Mouse (Mus musculus) forebrain, embryonic 14.5 days (tissue): ENCODE measurements around the gene Cpeb2. TPM values are rescaled to one million over a fixed set of nuclear protein-coding genes. Genes with fewer than 3 reads are reported as not detected.

Experiments used
- ATAC-seq: fragments of 200-750 bp; cut with Nextera tagmentation; 2 replicates; pipeline ENCODE4 v1.8.0; 2017; ENCODE audit warnings: mild to moderate bottlenecking, moderate library complexity
- DNase-seq: peaks from one replicate; pipeline ENCODE4 v3.0.0-alpha.2; 2015; ENCODE audit warnings: low spot score
- H3K27ac ChIP-seq: fragments of 300-500 bp; sonication (generic); 2 replicates; pipeline ENCODE4 v1.5.1; 2014; ENCODE audit warnings: low read depth, mild to moderate bottlenecking, control low read depth, low read length, moderate library complexity
- H3K27me3 ChIP-seq: fragments of 300-500 bp; sonication (generic); replicated peaks from 2 replicates; pipeline ENCODE4 v1.6.1; 2014; ENCODE audit warnings: low read length, control low read depth, mixed read lengths; ENCODE audit not compliant: control insufficient read depth, insufficient read depth
- H3K36me3 ChIP-seq: fragments of 300-500 bp; sonication (generic); 2 replicates; pipeline ENCODE4 v1.6.1; 2014; ENCODE audit warnings: low read length, control low read depth; ENCODE audit not compliant: control insufficient read depth, insufficient read depth
- H3K4me1 ChIP-seq: fragments of 300-500 bp; sonication (generic); 2 replicates; pipeline ENCODE4 v1.6.1; 2014; ENCODE audit warnings: antibody characterized with exemption, low read length, control low read depth; ENCODE audit not compliant: control insufficient read depth, insufficient read depth
- H3K4me2 ChIP-seq: fragments of 300-500 bp; sonication (generic); 2 replicates; pipeline ENCODE4 v1.6.1; 2014; ENCODE audit warnings: mild to moderate bottlenecking, control low read depth, low read length
- H3K4me3 ChIP-seq: fragments of 300-500 bp; sonication (generic); 2 replicates; pipeline ENCODE4 v1.5.1; 2014; ENCODE audit warnings: low read depth, low read length, control low read depth
- H3K9ac ChIP-seq: fragments of 300-500 bp; sonication (generic); 2 replicates; pipeline ENCODE4 v1.6.1; 2014; ENCODE audit warnings: mild to moderate bottlenecking, low read length, control low read depth, moderate library complexity
- H3K9me3 ChIP-seq: fragments of 300-500 bp; sonication (generic); replicated peaks from 2 replicates; pipeline ENCODE4 v1.6.1; 2016; ENCODE audit warnings: low read length, control low read depth, mixed read lengths; ENCODE audit not compliant: control insufficient read depth
- WGBS: fragments of 180-500 bp; shearing (Covaris S2); extraction: QIAGEN DNeasy Blood & Tissue Kit; methylation state at CpG from one replicate; pipeline ENCODE4 v1.1.7; 2014; 5-methylcytosine and 5-hydroxymethylcytosine counted together
- polyA plus RNA-seq: library from polyadenylated mRNA; unstranded; fragments of >200 nt; fragmentation: Nextera tagmentation; extraction: Ambion mirVana; gene quantifications from 2 replicates; pipeline ENCODE4 v1.2.1, GENCODE M21; 2014

Cpeb2 gene
- polyA plus RNA-seq, 1 experiment from 2014 or later, result 6.9 TPM

DNA sequence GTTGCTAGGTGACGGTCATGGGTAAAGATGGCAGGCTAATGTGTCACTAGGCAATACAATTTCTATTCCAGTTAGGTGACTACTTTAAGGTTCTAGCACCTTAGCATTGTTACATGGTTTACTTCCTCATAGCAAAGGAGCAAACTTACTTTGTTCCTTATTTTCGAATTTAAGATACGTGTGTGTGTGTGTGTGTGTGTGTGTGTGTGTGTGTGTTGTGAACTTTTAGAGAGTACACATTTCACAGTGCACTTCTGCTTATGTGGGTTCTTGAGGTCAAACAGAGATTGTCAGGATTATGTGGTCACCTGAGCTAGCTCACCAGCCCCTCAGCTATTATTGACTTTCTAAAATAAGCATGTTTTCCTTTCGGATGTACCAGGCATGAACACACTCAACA, 60.2 kb downstream of the Cpeb2 start:
- DNase-seq (no peak), ATAC-seq (no peak)
- H3K4me3 ChIP-seq, result no peak overlapping the region
- H3K4me2 ChIP-seq, result no peak overlapping the region
- no peaks in the 10 kb centered on the region for H3K36me3 ChIP-seq
- H3K4me1 ChIP-seq, result no peaks in the 10 kb centered on the region
- H3K9me3 ChIP-seq, result no peaks in the 10 kb centered on the region
- H3K27ac ChIP-seq, result no peak overlapping the region
- no peaks in the 10 kb centered on the region for H3K27me3 ChIP-seq
- WGBS, result 92% methylated on average over 4 of the region's 4 CpGs
- no peak overlapping the region for H3K9ac ChIP-seq

DNA sequence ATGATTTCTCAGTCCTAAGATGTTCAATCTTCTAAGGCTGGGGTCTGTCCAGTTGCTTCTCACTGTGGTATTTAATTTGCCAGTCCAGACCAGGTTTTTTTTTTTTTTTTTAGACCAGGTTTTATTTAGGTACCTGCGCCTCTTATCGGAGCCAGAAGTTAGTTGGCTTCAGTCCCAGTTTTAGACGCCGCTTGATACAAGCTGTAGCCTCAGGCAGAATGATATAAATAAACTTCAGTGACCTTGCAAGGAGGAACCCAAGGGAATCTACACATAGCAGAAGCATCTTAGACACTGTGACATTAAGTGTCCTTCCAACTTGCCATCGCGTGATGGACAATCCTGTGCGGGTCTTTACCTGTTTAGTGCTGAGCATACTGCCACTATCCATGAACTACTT, 64.5 kb downstream of the Cpeb2 start:
- Histone ChIP-seq H3K27me3 (no peaks in the 10 kb centered on the region), H3K4me3 (no peak overlapping the region), H3K27ac (no peak overlapping the region), H3K4me2 (no peak overlapping the region), H3K36me3 (no peaks in the 10 kb centered on the region), H3K9me3 (no peaks in the 10 kb centered on the region), H3K4me1 (no peaks in the 10 kb centered on the region), H3K9ac (no peak overlapping the region)
- ATAC-seq (no peak), DNase-seq (no peak)
- 89% methylated on average over 7 of the region's 7 CpGs for WGBS

DNA sequence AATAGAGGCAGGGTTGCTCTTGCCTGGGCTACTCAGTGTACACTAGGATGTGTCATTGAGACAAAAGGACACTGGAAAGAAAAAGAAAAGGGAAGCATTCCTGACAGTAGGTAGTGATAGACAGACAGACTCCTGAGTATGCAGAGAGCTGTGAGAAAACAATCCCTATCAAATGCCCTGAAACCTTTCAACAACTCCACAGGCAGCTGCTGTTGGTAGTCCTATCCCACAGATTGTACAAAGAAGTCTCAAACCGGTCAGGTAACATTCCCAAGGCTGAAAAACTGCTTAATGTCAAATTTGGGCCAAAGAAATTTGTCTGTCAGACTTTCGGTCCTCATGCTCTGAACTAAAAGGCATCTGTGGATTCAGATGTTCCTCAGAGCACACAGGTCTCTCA, 66.0 kb downstream of the Cpeb2 start:
- Histone ChIP-seq H3K9me3 (no peaks in the 10 kb centered on the region), H3K27me3 (no peaks in the 10 kb centered on the region), H3K27ac (no peak overlapping the region), H3K4me3 (no peak overlapping the region), H3K9ac (no peak overlapping the region), H3K4me2 (no peak overlapping the region), H3K36me3 (no peaks in the 10 kb centered on the region), H3K4me1 (no peaks in the 10 kb centered on the region)
- WGBS, result 88% methylated on average over 2 of the region's 2 CpGs
- DNase-seq (no peak), ATAC-seq (no peak)

DNA sequence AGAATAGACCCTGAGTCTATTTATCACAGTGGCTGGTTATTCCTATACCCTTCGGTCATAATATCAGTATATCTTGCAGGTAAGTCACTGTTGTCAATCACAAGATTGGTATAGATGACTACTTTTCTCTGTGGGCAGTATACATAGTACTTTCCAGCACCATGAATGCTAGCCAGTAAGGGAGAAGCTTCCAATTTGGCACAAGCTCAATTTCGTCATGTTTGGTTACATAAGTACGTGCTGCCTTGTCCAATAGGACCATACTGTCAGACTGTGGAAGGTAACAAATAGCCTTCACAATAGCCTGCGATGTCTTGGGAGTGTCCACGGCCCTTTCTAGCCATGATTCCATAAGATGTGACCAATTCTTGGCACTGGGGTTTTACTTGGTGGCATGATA, 67.1 kb downstream of the Cpeb2 start:
- no peak overlapping the region for H3K4me3 ChIP-seq
- H3K9ac ChIP-seq, result no peak overlapping the region
- H3K9me3 ChIP-seq, result no peaks in the 10 kb centered on the region
- no peak overlapping the region for H3K27ac ChIP-seq
- 92% methylated on average over 5 of the region's 5 CpGs for WGBS
- DNase-seq (no peak), ATAC-seq (no peak)
- H3K36me3 ChIP-seq, result no peaks in the 10 kb centered on the region
- no peaks in the 10 kb centered on the region for H3K27me3 ChIP-seq
- H3K4me1 ChIP-seq, result no peaks in the 10 kb centered on the region
- H3K4me2 ChIP-seq, result no peak overlapping the region

DNA sequence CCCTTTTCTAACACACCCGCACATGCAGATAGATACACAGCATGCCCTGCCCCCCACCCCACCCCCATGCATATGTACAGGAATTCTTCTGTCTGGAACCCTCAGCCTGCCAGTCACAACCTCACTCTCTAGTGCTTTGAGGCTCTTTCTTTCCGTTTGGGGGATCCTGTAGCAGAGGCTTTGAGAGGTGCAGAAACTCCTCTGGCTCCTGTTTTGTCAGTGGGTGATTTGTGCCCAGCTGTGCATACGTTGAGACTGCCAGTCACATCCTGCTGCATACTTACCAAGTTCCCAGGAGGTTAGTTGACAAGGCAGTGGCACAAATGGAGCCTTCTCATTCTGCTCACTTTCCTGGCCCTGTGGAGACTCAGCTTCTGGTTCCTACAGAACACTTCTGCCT, 68.0 kb downstream of the Cpeb2 start:
- Histone ChIP-seq H3K27ac (no peak overlapping the region), H3K27me3 (no peaks in the 10 kb centered on the region), H3K4me2 (no peak overlapping the region), H3K4me1 (no peaks in the 10 kb centered on the region), H3K36me3 (no peaks in the 10 kb centered on the region), H3K9ac (no peak overlapping the region), H3K4me3 (no peak overlapping the region), H3K9me3 (no peaks in the 10 kb centered on the region)
- 62% methylated on average over 3 of the region's 3 CpGs for WGBS
- DNase-seq (no peak), ATAC-seq (no peak)

DNA sequence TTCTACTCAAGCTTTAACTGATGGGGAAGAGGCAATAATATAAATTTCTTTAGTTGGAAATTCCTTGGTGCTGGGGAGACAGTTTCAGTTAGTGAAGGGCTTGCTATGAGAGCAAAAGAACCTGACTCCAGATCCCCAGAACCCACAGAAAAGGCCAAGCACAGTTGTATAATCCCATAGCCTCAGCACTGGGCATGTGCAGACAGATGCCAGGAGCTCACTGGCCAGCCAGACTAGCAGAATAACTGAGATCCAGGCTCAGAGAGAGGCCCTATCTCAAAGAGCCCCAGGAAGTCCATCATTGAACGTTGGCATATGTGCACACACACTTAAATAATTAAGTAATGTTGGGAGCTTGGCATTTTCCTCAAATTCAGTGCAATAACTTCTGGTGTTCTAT, 70.5 kb downstream of the Cpeb2 start:
- Histone ChIP-seq H3K4me3 (no peak overlapping the region), H3K4me1 (no peaks in the 10 kb centered on the region), H3K4me2 (no peak overlapping the region), H3K9ac (no peak overlapping the region), H3K27me3 (no peaks in the 10 kb centered on the region), H3K27ac (no peak overlapping the region), H3K36me3 (no peaks in the 10 kb centered on the region), H3K9me3 (no peaks in the 10 kb centered on the region)
- DNase-seq, result no peak
- WGBS, result 56% methylated on average over 1 of the region's 1 CpGs
- ATAC-seq, result no peak

DNA sequence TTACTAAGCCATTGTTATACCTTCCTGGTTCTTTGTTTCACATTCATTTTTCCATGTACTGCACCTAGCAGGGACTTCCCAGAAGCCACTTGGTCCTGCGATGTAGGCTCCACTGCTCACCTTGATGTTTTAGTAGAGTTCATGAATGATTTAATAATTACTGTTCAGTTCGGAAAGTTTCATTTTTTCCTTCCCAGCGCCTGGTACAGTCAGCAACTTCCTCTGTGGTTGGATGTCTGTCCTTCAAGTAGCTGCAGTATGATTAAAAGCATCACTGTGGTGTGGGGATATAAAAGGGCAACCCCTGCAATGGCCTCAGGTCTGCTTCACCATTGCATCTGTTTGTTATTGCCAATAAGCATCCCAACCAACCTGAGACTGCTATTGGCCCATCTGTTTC, 72.5 kb downstream of the Cpeb2 start:
- H3K4me2 ChIP-seq, result no peak overlapping the region
- no peaks in the 10 kb centered on the region for H3K27me3 ChIP-seq
- no peaks in the 10 kb centered on the region for H3K36me3 ChIP-seq
- no peak overlapping the region for H3K27ac ChIP-seq
- DNase-seq (no peak), ATAC-seq (no peak)
- H3K4me3 ChIP-seq, result no peak overlapping the region
- no peak overlapping the region for H3K9ac ChIP-seq
- no peaks in the 10 kb centered on the region for H3K9me3 ChIP-seq
- 91% methylated on average over 3 of the region's 3 CpGs for WGBS
- no peaks in the 10 kb centered on the region for H3K4me1 ChIP-seq

DNA sequence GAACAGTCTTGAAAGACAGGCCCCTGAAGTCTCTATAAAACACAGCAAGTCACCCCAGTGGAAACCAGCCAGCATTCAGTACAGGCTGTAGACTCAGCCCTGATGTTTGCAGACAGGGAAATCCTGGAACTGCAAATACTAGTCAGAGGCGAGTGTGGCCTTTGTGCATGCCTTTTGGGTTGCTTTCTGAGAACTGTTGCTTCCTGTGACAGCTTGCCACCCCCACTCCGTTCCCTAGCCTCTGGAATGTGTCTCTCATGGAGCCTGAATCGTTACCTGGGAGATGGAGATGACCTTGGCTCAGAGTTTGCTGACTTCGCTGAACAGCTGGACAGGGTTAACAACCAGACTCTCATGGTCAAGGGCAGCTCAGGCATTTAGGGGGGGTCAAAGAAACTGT, 77.0 kb downstream of the Cpeb2 start:
- DNase-seq (no peak), ATAC-seq (no peak)
- H3K9ac ChIP-seq, result no peak overlapping the region
- no peak overlapping the region for H3K4me2 ChIP-seq
- no peaks in the 10 kb centered on the region for H3K4me1 ChIP-seq
- H3K4me3 ChIP-seq, result no peak overlapping the region
- no peaks in the 10 kb centered on the region for H3K27me3 ChIP-seq
- no peak overlapping the region for H3K27ac ChIP-seq
- H3K36me3 ChIP-seq, result no peaks in the 10 kb centered on the region
- no peaks in the 10 kb centered on the region for H3K9me3 ChIP-seq
- WGBS, result 71% methylated on average over 4 of the region's 4 CpGs

DNA sequence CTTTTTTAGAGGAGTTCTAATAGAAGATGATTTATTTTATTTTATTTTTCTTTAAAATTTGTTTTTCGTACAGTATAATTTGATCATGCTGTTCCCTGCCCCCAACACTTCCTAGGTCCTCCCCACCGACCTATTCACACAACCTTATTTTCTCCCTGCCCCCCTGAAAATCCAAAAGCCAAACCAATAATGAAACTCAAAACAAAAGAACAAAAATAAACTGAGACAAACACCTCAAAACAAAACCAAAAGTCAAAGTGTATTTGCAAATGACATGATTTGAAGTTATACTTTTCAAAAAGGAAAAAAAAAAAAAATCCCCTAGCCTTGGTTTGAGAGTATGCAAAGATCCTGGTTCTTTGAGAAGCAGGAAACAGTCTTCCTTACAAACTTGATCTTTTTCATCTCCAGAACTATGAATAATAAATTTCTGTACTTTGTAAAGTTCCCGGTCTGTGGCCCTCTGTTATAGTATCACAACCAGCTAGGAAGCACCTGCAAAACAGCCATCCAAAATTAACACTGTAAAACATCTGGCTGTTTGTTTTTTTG, 91.4 kb downstream of the Cpeb2 start:
- H3K9ac ChIP-seq, result no peak overlapping the region
- no peaks in the 10 kb centered on the region for H3K27me3 ChIP-seq
- ATAC-seq, result no peak
- no peaks in the 10 kb centered on the region for H3K9me3 ChIP-seq
- H3K4me2 ChIP-seq, result no peak overlapping the region
- H3K27ac ChIP-seq, result no peak overlapping the region
- no peak overlapping the region for H3K4me3 ChIP-seq
- H3K4me1 ChIP-seq, result no peaks in the 10 kb centered on the region
- no peaks in the 10 kb centered on the region for H3K36me3 ChIP-seq
- 86% methylated on average over 3 of the region's 3 CpGs for WGBS
- no peak for DNase-seq
